Mouse (Mus musculus) mesoderm, embryonic 11.5 days (tissue): ENCODE measurements around the gene Foxa2.

ENCODE experiments used
- DNase-seq: peaks from one replicate; pipeline ENCODE4 v3.0.0-alpha.2; 2012; ENCODE audit warnings: low read depth, low spot score

The Foxa2 gene

DNA sequence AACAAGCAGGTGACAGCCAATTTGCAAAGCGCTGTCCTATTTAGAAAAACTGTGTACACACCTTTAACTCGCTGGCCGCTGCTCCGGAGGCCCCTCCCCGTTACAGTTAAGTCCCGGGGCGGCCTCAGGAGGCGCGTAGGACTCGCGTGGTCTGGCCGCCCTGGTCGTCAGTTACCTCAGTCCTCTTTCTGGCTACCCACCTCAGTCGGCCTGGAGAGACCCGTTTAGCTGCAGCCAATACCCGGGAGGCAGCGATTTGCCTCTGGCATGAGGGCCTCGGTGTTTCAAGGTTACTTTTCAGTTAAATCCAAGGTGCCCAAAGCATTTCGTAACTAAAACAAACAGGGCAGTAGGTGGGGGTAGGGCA, at the start of gene Foxa2:
Gene Foxa2, minus strand, starts transcription at position 171 of the 367 bp plus-strand sequence.
- no peak for DNase-seq

DNA sequence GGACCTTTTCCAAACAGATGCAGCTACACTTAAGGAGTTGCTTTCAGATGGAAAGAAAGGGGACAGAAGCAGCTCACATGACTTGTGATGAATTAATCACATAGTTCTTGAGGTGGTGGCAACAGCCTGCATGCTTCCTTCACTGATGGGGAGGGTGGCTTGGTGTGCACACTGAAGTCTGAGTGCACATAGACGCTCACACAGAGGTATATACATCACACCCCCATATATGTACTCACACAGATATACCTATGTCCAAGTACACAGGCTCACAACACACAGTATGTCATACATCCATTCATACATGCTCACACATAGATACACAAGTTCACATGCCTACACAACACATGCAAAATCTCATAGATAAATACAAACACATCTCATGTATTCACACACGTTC, 45.3 kb upstream of the Foxa2 start:
- no peak for DNase-seq

GRCm38 (mm10) chr2:148091657-148092056, 44.9 kb upstream of the Foxa2 start:
- no peak for DNase-seq

GRCm38 (mm10) chr2:148090071-148090470, 43.3 kb upstream of the Foxa2 start:
- no peak for DNase-seq

DNA sequence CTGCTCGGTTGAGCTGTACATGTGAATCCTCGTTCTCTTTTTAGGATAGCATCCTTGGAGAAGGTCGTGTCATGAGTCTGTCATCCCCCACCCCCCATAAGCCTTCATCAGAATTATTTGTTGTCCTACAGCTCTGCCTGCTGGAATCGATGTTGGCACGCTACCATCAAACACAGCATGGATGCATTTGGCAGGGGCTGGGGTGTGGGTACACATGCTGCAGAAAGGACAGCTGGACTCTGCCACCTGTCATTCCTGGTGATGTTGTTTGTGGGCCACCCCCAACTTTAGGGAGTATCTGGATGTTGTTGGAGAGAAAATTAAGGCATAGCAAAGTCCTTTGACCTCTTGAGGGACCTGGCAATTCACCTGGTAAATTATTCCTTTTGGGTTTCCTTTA, 38.8 kb upstream of the Foxa2 start:
- no peak for DNase-seq

- no peak for DNase-seq
Measured at GRCm38 (mm10) chr2:148085126-148085525, 38.4 kb upstream of the Foxa2 start.

DNA sequence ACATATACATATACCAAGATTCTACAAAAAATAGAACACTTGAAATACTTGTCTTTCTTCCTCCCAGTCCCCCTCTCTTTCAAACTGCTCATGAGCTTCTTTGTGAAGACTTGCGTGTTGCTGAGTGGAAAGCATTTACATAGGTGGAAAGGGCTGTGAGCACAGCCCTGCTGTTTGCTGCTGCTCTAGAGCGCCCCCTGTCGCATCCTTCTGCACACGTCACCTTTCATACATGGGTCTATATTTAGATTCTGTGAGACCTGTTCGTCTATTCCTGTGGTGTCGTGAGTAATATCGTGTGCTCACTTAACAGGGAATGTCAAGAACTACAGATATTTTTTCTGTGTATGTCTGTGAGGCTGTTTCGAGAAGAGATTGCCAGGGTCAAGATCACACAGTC, 35.5 kb upstream of the Foxa2 start:
- DNase-seq, result peak; percentile 67

DNA sequence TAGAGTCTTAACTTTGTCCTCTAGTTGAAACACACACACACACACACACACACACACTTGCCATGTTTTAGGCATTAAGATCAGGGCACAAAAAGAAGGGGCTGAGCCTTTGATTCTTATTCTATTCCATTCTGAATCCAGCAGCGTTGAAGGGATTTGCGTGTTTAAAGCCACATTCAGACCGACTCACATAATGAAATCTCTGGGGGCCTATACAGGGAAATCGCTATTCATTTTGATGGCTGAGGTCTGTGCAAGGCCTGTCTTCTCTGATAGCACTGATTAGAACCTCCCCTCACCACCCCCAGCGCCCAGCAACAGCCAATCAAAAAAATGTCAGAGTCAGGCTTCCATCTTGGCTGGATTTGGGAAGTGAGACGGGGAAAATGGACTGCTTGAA, 13.9 kb upstream of the Foxa2 start:
- DNase-seq, result no peak

DNA sequence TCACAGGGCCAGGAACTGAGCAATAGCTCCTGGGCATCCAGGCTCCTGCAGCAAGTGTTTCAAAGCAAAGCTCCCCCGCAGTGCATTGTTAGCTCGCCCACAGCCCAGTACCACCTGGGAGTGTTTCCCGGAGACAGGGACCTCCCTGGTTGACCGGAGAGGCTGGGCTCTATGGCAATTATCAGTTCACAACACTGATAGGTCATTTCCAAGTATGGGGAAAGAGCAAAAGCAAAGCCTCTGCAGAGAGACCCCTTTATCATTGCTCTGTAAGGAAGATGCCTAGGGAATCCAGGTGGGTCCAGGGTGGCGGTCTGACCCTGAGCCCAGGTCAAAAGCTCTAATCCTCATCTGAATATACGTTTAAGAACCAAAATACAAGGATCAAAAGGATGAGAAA, 6.6 kb upstream of the Foxa2 start:
- no peak for DNase-seq

- peak; percentile 84 for DNase-seq
Measured at GRCm38 (mm10) chr2:148048484-148049129, 1.8 kb upstream of the Foxa2 start.

DNA sequence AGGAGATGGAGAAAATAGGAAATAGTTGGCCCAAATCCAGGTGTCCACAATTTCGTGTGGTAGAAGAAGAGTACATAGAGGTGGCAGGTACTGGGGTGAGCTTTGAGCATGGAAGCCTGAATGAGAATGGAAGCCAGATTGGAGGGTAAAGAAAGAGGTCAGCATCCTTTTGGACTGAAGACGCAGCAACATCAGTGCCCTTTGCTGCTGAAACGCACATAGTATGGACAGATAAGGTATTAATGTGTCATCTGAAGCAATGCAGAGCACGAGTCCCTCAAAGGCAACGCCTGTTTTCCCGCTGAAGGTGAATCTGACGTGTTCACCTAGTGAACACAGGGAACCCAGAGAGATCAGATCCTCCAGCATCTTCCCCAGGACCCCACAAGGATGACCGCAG, 842 bp upstream of the Foxa2 start:
- no peak for DNase-seq

GRCm38 (mm10) chr2:148045937-148046798, 601 bp downstream of the Foxa2 start:
- no peak for DNase-seq

DNA sequence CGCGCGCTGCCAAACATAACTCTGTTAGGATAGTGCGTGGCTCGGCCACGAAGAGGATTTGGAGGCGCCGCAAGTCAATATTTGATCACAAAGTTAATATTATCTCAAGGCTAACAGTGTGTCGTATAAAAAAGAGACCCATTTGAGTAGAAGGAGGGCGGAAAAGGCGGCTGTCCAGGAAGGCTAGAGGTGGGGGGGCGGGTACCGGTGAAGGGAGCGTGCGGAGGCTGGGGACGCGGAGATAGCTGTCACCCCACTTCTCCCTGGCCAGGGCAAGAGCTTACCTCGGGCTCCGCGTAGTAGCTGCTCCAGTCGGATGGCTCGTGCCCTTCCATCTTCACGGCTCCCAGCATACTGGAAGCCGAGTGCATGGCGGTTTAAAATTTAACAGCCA, 1.2 kb downstream of the Foxa2 start:
- DNase-seq, result no peak

DNA sequence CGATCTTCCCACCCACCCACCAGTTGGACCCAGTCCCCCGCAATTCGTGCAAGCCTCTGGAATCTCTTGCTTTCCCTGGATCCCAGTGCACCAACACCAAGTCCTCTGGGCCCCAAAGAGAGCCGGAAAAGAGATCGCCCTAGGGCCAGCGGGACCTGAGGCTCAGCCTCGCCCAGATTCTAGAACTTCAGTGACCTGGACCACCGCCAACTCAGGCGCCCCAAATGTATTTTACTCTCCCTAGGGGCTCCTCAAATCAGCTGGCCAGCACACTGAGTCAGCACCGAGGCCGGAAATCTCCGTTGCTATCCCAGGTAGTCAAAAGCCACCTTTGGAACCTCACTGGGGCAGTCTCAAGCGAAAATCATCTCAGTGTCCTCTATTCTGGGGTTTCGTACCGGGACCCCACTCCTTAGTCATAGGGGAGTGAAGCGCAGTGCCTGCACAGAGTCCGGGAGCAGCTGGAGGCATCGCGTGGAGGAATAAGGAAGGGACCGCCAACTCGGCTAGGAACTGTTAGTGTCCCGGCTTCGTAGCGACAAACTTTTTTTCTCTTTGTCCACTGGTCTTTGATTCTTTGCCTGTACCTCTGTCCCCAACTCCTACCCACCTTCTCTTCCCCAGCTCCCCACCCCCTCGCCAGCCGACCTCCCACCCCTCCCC, 1.8 kb downstream of the Foxa2 start:
- no peak for DNase-seq

- no peak for DNase-seq
Measured at GRCm38 (mm10) chr2:148043976-148044876, 2.5 kb downstream of the Foxa2 start.

DNA sequence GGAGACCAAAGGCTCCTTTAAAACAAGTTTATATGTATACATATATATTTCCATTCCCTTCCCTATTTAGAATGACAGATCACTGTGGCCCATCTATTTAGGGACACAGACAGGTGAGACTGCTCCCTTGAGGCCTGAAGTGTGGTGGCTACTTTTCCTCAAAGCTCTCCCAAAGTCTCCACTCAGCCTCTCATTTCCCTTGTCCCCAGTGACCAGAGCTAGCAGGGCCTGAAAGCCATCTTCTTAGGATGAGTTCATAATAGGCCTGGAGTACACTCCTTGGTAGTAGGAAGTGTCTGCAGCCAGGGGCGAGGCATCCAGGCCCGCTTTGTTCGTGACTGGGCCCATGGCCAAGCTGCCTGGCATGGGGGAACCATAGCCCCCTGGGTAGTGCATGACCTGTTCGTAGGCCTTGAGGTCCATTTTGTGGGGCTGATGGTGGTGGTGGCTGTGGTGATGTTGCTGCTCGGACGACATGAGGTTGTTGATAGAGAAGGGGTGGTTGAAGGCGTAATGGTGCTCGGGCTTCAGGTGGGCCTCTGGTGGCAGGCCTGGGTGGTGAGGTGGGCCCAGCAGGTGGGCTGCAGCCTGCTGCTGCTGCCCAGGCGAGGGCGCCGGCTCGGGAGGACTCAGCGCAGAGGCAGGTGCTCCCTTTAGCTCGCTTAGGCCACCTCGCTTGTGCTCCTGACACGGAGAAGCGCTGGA, 3.3 kb downstream of the Foxa2 start:
- DNase-seq, result no peak

GRCm38 (mm10) chr2:148042126-148042640, 4.6 kb downstream of the Foxa2 start:
- no peak for DNase-seq

DNA sequence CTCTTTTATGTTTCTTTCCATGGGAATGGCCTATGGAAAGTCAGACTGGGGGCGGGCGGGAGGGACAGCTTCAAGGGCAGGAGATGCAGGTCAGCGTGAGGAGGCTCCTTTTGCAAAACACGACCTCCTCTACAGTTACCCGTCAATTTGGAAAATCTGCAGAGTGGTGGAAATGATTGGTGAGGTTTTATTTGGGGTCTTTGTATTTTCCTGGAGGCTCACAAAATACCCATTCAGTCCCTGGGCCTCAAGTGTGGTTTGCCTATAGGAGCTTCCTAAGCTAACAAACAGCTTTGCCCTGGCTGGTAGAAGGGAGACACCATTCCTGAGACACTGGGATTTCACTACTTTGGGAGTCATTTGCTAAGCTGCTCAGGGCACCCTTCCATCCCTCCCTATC, 5.4 kb downstream of the Foxa2 start:
- no peak for DNase-seq

- DNase-seq, result no peak
Measured at GRCm38 (mm10) chr2:148040236-148041121, 6.3 kb downstream of the Foxa2 start.
